Mouse (Mus musculus) lung, adult 10 weeks (tissue): ENCODE measurements around the gene Olfr220. TPM values are rescaled to one million over a fixed set of nuclear protein-coding genes. Genes with fewer than 3 reads are reported as not detected.

Experiments
- polyA plus RNA-seq: library from polyadenylated mRNA; stranded (reverse); fragments of 350-450 nt; fragmentation: Illumina TruSeq; extraction: RNeasy Lipid Tissue Mini Kit (QIAGEN cat#74804); gene quantifications from one replicate; pipeline ENCODE4 v1.2.3, GENCODE M21; 2014; ENCODE audit warnings: low read depth, low replicate concordance; ENCODE audit not compliant: insufficient read depth

The Olfr220 gene
- polyA plus RNA-seq, result not detected

GRCm38 (mm10) chr1:174441782-174442181, at the start of gene Olfr220:
Olfr220 (plus strand) TSS chr1:174442082.

GRCm38 (mm10) chr1:174423764-174424163, 18.1 kb upstream of the Olfr220 start, which contains the start of gene Olfr414:
Olfr414 (plus strand) TSS chr1:174424064.

Other genes starting within 250 kb of the Olfr220 start
- gene Olfr419, start 190.0 kb upstream of the Olfr220 start, polyA plus RNA-seq, result not detected
- not detected for gene Mptx1, start 111.6 kb upstream of the Olfr220 start, polyA plus RNA-seq
- not detected for gene Olfr417, start 77.0 kb upstream of the Olfr220 start, polyA plus RNA-seq
- not detected for gene Olfr248, start 51.0 kb upstream of the Olfr220 start, polyA plus RNA-seq
- gene Olfr414, start 18.0 kb upstream of the Olfr220 start, polyA plus RNA-seq, result not detected
- gene Fmn2, start 59.7 kb downstream of the Olfr220 start, polyA plus RNA-seq, result 0.48 TPM